Mouse (Mus musculus) forebrain, embryonic 16.5 days (tissue): ENCODE results near the gene Synrg. TPM values are rescaled to one million over a fixed set of nuclear protein-coding genes. Genes with fewer than 3 reads are reported as not detected.

Source experiments
- ATAC-seq: fragments of 200-750 bp; cut with Nextera tagmentation; 2 replicates; pipeline ENCODE4 v1.8.0; 2017; ENCODE audit warnings: mild to moderate bottlenecking, moderate library complexity
- H3K27ac ChIP-seq: fragments of 300-500 bp; sonication (generic); 2 replicates; pipeline ENCODE4 v1.5.1; 2014; ENCODE audit warnings: low read length, control low read depth
- H3K27me3 ChIP-seq: fragments of 300-500 bp; sonication (generic); replicated peaks from 2 replicates; pipeline ENCODE4 v1.6.1; 2014; ENCODE audit warnings: low read length; ENCODE audit not compliant: control insufficient read depth, insufficient read depth
- H3K36me3 ChIP-seq: fragments of 300-500 bp; sonication (generic); 2 replicates; pipeline ENCODE4 v1.6.1; 2014; ENCODE audit not compliant: control insufficient read depth, insufficient read depth
- H3K4me1 ChIP-seq: fragments of 300-500 bp; sonication (generic); replicated peaks from 2 replicates; pipeline ENCODE4 v1.6.1; 2014; ENCODE audit warnings: low read length; ENCODE audit not compliant: control insufficient read depth, insufficient read depth
- H3K4me2 ChIP-seq: fragments of 300-500 bp; sonication (generic); 2 replicates; pipeline ENCODE4 v1.6.1; 2014; ENCODE audit warnings: mild to moderate bottlenecking, low read length, control low read depth
- H3K4me3 ChIP-seq: fragments of 300-500 bp; sonication (generic); replicated peaks from 2 replicates; pipeline ENCODE4 v1.5.1; 2014; ENCODE audit warnings: mild to moderate bottlenecking, low read length, control low read depth
- H3K9ac ChIP-seq: fragments of 300-500 bp; sonication (generic); replicated peaks from 2 replicates; pipeline ENCODE4 v1.6.1; 2014; ENCODE audit warnings: low read depth, low read length, control low read depth
- H3K9me3 ChIP-seq: fragments of 300-500 bp; sonication (generic); 2 replicates; pipeline ENCODE4 v1.6.1; 2016; ENCODE audit warnings: low read length; ENCODE audit not compliant: control insufficient read depth
- WGBS: fragments of 180-500 bp; shearing (Covaris S2); extraction: QIAGEN DNeasy Blood & Tissue Kit; methylation state at CpG from one replicate; pipeline ENCODE4 v1.1.7; 2014; 5-methylcytosine and 5-hydroxymethylcytosine counted together
- polyA plus RNA-seq: library from polyadenylated mRNA; unstranded; fragments of >200 nt; fragmentation: Nextera tagmentation; extraction: Ambion mirVana; gene quantifications from 2 replicates; pipeline ENCODE4 v1.2.1, GENCODE M21; 2015

The Synrg gene
- polyA plus RNA-seq, 1 experiment from 2014 or later = 34.9 TPM

GRCm38 (mm10) chr11:83976236-83976977, 12.2 kb downstream of the Synrg start:
- no peak for ATAC-seq
- no peak overlapping the region for H3K27ac ChIP-seq
- no peak overlapping the region for H3K4me3 ChIP-seq
- H3K36me3 ChIP-seq = peaks cover 40% of the 10 kb centered on the region
- H3K9ac ChIP-seq = no peak overlapping the region
- H3K27me3 ChIP-seq = no peaks in the 10 kb centered on the region
- no peak overlapping the region for H3K4me2 ChIP-seq
- H3K9me3 ChIP-seq = no peaks in the 10 kb centered on the region
- 76% methylated on average over 13 of the region's 13 CpGs for WGBS
- no peaks in the 10 kb centered on the region for H3K4me1 ChIP-seq

GRCm38 (mm10) chr11:83977810-83978209, 13.6 kb downstream of the Synrg start:
- Histone ChIP-seq H3K27me3 (no peaks in the 10 kb centered on the region), H3K9ac (no peak overlapping the region), H3K9me3 (no peaks in the 10 kb centered on the region), H3K4me3 (no peak overlapping the region), H3K4me2 (no peak overlapping the region), H3K27ac (no peak overlapping the region), H3K36me3 (peaks cover 46% of the 10 kb centered on the region), H3K4me1 (no peaks in the 10 kb centered on the region)
- 86% methylated on average over 2 of the region's 2 CpGs for WGBS
- ATAC-seq = no peak

GRCm38 (mm10) chr11:83979992-83980391, 15.8 kb downstream of the Synrg start:
- WGBS = 92% methylated on average over 6 of the region's 6 CpGs
- H3K36me3 ChIP-seq = peaks cover 54% of the 10 kb centered on the region
- no peaks in the 10 kb centered on the region for H3K9me3 ChIP-seq

GRCm38 (mm10) chr11:83981338-83981737, 17.1 kb downstream of the Synrg start:
- Histone ChIP-seq H3K9ac (no peak overlapping the region), H3K4me3 (no peak overlapping the region), H3K4me1 (no peaks in the 10 kb centered on the region), H3K36me3 (peaks cover 58% of the 10 kb centered on the region), H3K9me3 (no peaks in the 10 kb centered on the region), H3K27me3 (no peaks in the 10 kb centered on the region), H3K27ac (no peak overlapping the region), H3K4me2 (no peak overlapping the region)
- no peak for ATAC-seq
- 47% methylated on average over 10 of the region's 10 CpGs for WGBS

More at GRCm38 (mm10) chr11:83979992-83980391, 15.8 kb downstream of the Synrg start:
- Histone ChIP-seq H3K4me1 (no peaks in the 10 kb centered on the region), H3K9ac (no peak overlapping the region), H3K4me3 (no peak overlapping the region), H3K27ac (no peak overlapping the region), H3K4me2 (no peak overlapping the region), H3K27me3 (no peaks in the 10 kb centered on the region)
- ATAC-seq = no peak

- no peak overlapping the region for H3K9ac ChIP-seq
- no peak overlapping the region for H3K4me2 ChIP-seq
- no peaks in the 10 kb centered on the region for H3K4me1 ChIP-seq
- H3K27ac ChIP-seq = no peak overlapping the region
- H3K27me3 ChIP-seq = no peaks in the 10 kb centered on the region
- no peaks in the 10 kb centered on the region for H3K9me3 ChIP-seq
- H3K36me3 ChIP-seq = peaks cover 50% of the 10 kb centered on the region
- ATAC-seq = no peak
- WGBS = 70% methylated on average over 4 of the region's 4 CpGs
- H3K4me3 ChIP-seq = no peak overlapping the region
These were observed 27.5 kb downstream of the Synrg start for GRCm38 (mm10) chr11:83991701-83992100.

- Histone ChIP-seq H3K9ac (no peak overlapping the region), H3K27me3 (no peaks in the 10 kb centered on the region), H3K27ac (no peak overlapping the region), H3K9me3 (no peaks in the 10 kb centered on the region), H3K4me3 (no peak overlapping the region), H3K4me1 (no peaks in the 10 kb centered on the region; the same call in 1 of the 2 replicates), H3K36me3 (peaks cover 50% of the 10 kb centered on the region), H3K4me2 (no peak overlapping the region)
- no peak for ATAC-seq
- WGBS = 83% methylated on average over 2 of the region's 2 CpGs
These were observed 29.2 kb downstream of the Synrg start for GRCm38 (mm10) chr11:83993428-83993827.

- Histone ChIP-seq H3K27me3 (no peaks in the 10 kb centered on the region), H3K9ac (no peak overlapping the region), H3K4me1 (no peaks in the 10 kb centered on the region; the same call in 1 of the 2 replicates), H3K9me3 (no peaks in the 10 kb centered on the region), H3K4me3 (no peak overlapping the region), H3K4me2 (no peak overlapping the region), H3K27ac (no peak overlapping the region), H3K36me3 (peaks cover 51% of the 10 kb centered on the region)
- ATAC-seq = no peak
- 85% methylated on average over 3 of the region's 3 CpGs for WGBS
These were observed 30.3 kb downstream of the Synrg start for GRCm38 (mm10) chr11:83994481-83994880.

- Histone ChIP-seq H3K4me1 (no peaks in the 10 kb centered on the region; the same call in 1 of the 2 replicates), H3K9me3 (no peaks in the 10 kb centered on the region), H3K36me3 (peaks cover 55% of the 10 kb centered on the region), H3K4me2 (no peak overlapping the region), H3K9ac (no peak overlapping the region), H3K4me3 (no peak overlapping the region), H3K27ac (no peak overlapping the region), H3K27me3 (no peaks in the 10 kb centered on the region)
- WGBS = 73% methylated on average over 2 of the region's 2 CpGs
- no peak for ATAC-seq
These were observed 31.3 kb downstream of the Synrg start for GRCm38 (mm10) chr11:83995535-83995950.

- no peaks in the 10 kb centered on the region for H3K9me3 ChIP-seq
- ATAC-seq = no peak
- no peaks in the 10 kb centered on the region for H3K27me3 ChIP-seq
- no peak overlapping the region for H3K4me2 ChIP-seq
- no peaks in the 10 kb centered on the region; the same call in 1 of the 2 replicates for H3K4me1 ChIP-seq
- 93% methylated on average over 5 of the region's 5 CpGs for WGBS
- H3K27ac ChIP-seq = no peak overlapping the region
- peaks cover 47% of the 10 kb centered on the region for H3K36me3 ChIP-seq
- no peak overlapping the region for H3K9ac ChIP-seq
- no peak overlapping the region for H3K4me3 ChIP-seq
These were observed 33.1 kb downstream of the Synrg start for GRCm38 (mm10) chr11:83997171-83997868.
